Mouse (Mus musculus) kidney, postnatal 36 days (tissue): ENCODE data around the gene Zfp329.
"Not testable (repeated sequence)": the region's sequence is repeated elsewhere in the genome, so short reads cannot be mapped to it uniquely, and the experiment has no call there.

ENCODE experiments used
- DNase-seq, 2 experiments: peaks; one replicate each; pipeline ENCODE4 v3.0.0; 2021 to 2022; ENCODE audit warnings: mixed read lengths in 2 of 2

The Zfp329 gene

DNA sequence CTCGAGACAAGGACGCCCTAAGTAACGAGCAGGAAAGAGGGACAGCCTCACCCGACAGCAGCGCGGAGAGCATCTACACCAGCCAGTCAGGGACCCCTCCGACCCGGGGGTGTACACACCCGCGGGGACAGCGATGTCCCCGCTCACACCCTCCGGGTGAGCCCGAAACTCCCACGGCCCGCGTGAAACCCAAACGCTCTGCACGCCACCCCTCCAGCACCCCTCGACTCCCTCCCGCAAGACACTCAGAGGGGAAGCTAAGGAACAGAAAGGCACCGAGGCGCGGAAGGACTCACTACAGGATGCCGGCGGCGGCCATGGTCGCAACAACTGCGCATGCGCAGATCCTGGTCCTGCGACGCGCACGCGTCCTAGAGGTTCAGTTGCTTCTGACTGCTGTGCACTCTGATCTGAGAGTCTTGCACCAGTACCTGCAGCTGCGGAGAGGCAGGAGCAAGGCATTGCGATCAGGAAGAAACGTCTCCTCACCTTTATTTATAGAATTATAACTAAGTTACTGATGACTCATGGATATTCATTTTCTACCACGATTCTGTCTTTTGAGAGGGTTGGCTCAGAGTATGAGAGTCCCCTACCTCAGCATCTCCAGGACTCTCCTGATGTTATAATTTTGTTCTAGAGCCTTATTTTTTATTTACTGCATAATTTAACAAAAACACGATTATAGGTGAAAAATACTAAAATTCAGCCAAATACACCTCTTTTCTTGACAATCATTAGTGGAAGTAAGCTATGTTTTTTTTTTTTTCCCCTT is at the start of gene Zfp329:
Zfp329 (minus strand) TSS at position 338 of the 775 bp plus-strand sequence.
- peak; percentile 94 to 95 for DNase-seq

- no peak for DNase-seq
These were observed 17.1 kb upstream of the Zfp329 start for GRCm38 (mm10) chr7:12835779-12836178.

- DNase-seq: peak in 1 of 2 experiments; percentile 41
These were observed 16.6 kb upstream of the Zfp329 start for GRCm38 (mm10) chr7:12835193-12835671.

DNA sequence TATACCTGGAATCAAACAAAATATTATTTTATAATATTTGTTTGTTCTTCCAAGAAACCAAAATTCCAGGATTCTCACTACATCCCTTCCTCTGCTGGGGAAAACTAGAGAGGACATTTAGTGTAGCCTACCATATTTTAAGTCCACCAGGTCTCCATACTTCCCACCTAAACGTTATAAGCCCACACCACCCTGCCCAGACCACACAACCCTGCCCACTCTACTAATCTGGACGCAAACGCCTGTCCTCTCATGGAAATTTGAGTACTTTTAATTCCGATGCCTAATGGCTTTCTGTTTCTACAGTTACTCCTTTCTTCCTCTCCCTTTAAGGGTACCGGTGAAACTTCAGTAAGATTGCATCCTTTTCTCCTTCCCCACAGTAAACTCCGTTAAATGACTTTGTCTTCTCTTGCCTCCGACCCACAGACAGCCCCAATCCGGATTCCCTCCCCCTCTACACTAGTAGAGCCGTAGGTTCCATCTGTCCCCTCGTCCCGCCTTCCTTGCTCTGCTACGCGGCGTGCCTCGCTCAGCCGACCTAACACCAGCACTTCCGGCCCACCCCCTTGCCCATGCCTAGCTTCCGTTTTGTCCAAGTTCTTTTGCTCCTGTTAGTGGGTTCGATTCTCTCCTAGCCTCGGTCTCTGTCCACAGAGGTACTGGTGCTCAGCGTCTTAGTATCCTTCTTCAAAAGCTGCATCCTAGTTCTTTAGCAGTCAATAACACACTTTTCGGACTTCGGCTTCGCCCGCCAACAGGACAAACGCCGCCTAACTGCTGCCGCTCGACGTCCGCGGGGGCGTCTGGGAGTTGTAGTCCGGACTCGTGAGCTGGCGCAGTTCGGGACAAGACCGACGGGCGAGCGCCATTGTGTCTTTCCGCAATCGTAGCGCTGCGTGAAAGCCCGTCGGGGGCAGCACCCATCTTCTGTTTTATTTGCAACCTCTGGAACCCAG is 15.8 kb upstream of the Zfp329 start, which contains the start of gene Zfp110:
Zfp110 (plus strand) TSS at position 600 of the 959 bp plus-strand sequence.
- peak; percentile 93 to 95 for DNase-seq

DNA sequence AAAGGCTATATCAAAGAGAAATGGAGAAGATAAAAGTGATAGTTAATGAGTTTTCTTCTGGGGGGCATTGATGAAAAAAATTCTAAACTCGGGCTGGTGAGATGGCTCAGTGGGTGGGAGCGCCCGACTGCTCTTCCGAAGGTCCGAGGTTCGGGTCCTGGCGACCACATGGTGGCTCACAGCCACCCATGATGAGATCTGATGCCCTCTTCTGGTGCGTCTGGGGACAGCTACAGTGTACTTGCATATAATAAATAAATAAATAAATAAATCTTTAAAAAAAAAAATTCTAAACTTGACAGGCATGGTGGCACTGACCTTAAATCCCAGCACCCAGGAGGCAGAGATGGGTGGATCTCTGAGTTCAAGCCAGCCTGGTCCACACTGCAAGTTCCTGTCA is 3.1 kb downstream of the Zfp329 start:
- DNase-seq: no peak

- DNase-seq: no peak
These were observed 15.0 kb downstream of the Zfp329 start for GRCm38 (mm10) chr7:12803727-12804071.

DNA sequence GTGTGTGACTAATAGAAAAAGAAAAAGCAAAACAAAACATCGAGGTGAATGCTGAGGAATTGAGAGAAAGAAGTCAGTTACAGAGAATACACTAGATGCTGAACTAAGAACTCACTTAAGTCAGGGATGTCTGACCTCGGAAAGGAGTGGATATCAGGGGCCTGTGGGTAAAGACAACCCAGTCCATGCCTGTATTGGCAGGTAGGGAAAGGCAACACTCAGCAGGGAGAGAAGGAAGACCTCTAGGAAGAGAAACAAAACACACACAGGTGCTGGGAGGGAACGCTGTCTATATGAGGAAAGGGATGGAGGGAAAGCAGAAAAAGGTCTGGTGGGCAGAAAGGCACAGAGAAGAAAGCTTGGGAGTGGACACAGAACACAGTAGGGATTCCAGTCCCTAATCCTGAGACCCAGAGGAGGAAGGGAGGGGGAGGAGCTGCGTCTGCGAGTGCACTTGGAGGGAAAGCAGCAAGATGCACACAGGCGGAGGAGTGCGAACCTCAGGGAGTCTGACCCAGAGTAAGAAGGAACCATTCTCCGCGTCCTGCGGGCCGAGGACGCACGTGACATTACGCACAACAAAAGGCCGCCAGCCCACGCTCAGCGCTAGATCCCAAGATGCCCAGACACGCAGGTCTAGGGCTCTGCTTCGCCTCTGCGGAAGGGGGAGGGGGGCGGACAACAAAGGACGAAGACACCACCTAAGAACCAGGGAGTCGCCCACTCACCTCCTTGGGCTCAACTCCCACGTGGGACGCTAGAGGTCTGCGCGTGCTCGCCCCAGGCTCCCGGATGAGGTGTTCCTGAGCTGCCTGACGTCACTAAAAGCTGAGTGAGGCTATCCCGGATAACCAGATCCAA is 15.6 kb downstream of the Zfp329 start, which contains the start of gene Zscan18:
Zscan18 (minus strand) TSS at position 770 of the 861 bp plus-strand sequence.
- peak; percentile 52 to 70 for DNase-seq

DNA sequence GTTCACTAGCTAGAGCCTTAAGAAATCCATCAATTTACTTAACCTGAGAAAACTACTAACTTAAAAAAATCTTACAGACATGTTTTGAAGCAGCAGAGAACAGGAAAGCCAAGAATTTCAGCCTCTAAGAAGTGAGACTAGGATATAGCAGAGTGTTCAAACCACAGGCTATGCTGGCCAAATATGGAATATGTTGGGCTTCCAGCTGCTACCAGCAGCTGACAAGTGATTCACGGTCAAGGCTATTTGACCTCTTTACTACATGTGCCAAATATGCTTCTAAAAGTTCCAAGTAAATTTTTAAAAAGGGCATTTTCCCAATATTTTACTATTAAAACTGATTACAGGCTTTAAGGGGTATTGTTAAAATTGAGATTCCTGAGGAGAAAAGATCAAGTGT is 19.1 kb downstream of the Zfp329 start:
- no peak for DNase-seq

DNA sequence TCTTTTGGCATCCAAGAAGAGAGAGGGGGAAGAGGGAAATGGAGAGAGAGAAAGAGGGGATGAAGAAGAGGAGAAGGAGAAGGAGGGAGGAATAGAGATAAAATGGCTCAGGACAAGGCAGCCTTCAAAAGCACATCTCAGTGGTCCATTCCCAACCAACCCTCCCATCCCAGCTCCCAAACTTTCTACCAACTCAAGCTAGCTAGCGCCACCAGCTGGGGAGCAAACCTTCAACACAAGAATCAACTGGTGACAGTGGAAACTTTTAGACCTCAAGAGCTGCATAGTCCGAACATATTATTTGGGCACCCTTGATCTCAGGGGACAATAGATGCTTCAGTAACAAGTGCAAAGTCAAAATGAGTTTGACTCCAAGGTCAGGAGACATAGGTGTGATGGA is 20.7 kb downstream of the Zfp329 start:
- no peak for DNase-seq

- not testable (repeated sequence) for DNase-seq
These were observed 26.0 kb downstream of the Zfp329 start for GRCm38 (mm10) chr7:12792624-12793023.

DNA sequence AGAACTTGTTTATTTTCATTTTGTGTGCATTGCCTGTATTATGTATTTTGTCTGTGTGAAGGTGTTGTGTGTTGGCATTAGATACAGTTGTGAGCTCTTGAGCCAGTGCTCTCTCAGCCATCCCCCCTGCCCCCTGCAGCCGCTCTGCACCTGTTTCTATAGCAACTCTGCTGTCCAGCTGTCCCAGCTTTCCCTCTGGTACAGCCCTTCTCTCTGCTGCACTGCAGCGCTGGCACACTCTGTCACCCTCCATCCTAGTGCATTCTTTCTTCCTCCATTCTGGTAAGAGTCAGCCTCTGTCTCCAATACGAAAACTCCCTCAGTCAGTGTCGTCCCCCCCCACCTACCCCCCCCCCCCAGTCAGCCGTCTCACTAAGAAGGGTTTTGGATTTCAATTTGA is 30.6 kb downstream of the Zfp329 start:
- no peak for DNase-seq

- no peak for DNase-seq
These were observed 31.3 kb downstream of the Zfp329 start for GRCm38 (mm10) chr7:12787333-12787732.

DNA sequence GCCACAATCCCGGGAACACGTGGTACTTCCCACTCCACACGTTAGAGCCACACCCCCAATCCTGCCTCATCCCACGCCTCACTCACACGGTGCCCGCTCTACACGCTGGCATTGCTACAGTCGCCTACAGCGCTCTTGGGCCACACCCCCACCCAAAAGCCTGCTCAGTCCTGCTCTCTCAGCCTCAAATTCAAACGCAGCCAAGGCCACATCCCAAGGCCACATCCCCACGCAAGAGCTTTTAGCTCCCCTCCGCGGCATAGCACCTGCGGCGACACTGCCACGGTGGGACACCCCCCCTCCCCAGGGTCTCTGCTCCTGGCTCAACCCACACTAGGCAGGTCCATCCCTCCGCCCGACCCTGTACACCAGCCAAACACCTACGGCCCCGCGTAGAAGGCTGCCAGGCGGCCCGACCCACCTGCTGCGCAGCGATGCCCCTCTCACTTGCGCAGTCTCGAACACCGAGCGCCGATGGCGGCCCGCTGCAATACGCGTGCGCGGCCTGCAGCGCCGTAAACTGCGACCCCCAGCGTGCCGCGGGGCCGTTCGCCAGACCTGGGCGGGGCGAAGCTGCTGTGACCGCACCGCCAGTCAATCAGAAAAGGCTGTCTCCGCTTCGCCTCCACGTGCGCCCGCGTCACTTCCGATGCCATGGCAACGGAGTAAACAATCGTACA is 38.4 kb downstream of the Zfp329 start:
- peak; percentile 59 to 80 for DNase-seq

DNA sequence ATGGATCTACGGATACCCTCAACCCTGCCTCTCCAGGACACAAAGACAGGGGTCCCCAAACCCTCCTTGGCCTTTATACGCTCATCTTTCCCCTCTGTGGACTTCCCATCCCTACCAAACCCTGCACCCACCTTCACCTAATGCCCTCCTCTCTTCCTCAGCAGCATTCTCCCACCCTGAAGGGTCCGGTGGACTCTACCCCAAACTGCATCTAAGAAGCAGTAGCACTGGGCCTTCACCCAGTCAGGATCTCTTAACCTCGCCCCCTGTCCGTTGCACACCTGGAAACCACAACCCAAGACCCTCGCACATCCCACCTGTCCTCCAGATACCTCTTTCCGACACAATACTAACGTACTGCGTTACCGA is 38.9 kb downstream of the Zfp329 start:
- no peak for DNase-seq

GRCm38 (mm10) chr7:12779141-12779540 is 39.5 kb downstream of the Zfp329 start:
- no peak for DNase-seq

- peak; percentile 63 to 80 for DNase-seq
These were observed 44.1 kb downstream of the Zfp329 start for GRCm38 (mm10) chr7:12774606-12775005.

DNA sequence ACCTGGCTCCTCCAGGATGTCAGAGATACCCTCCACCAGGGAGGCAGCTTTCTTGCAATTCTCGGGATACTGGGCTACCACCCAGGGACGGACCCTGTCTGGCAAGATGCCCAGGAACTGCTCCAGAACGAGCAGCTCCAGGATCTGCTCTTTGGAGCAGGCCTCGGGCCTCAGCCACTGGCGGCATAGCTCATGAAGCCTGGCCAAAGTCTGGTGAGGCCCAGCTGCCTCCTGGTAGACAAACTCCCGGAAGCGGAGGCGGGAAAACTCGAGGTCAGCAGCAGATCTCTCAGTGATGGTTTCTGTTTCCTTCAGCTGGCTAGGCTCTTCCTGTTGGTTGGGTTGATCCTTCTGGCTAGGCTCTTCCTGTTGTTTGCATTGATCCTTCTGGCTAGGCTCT is 44.5 kb downstream of the Zfp329 start:
- no peak for DNase-seq
